Mouse (Mus musculus) hindbrain, embryonic 14.5 days (tissue): ENCODE data around the gene Pik3cg. TPM values are rescaled to one million over a fixed set of nuclear protein-coding genes. Genes with fewer than 3 reads are reported as not detected.
A peak's percentile ranks its signal among the peaks of the same experiment; 100 is the strongest.

ENCODE experiments used
- ATAC-seq: fragments of 200-750 bp; cut with Nextera tagmentation; 2 replicates; pipeline ENCODE4 v1.8.0; 2017; ENCODE audit warnings: moderate number of reproducible peaks, mild to moderate bottlenecking, moderate TSS enrichment, moderate library complexity; ENCODE audit not compliant: low FRiP score
- DNase-seq: peaks from one replicate; pipeline ENCODE4 v3.0.0-alpha.2; 2015; ENCODE audit warnings: low spot score
- H3K27ac ChIP-seq: fragments of 300-500 bp; sonication (generic); 2 replicates; pipeline ENCODE4 v1.5.1; 2014; ENCODE audit warnings: mild to moderate bottlenecking, moderate library complexity
- H3K27me3 ChIP-seq: fragments of 300-500 bp; sonication (generic); 2 replicates; pipeline ENCODE4 v1.6.1; 2014; ENCODE audit warnings: mild to moderate bottlenecking, low read length, mixed read lengths; ENCODE audit not compliant: control insufficient read depth, insufficient read depth
- H3K36me3 ChIP-seq: fragments of 300-500 bp; sonication (generic); replicated peaks from 2 replicates; pipeline ENCODE4 v1.6.1; 2014; ENCODE audit not compliant: control insufficient read depth, insufficient read depth
- H3K4me1 ChIP-seq: fragments of 300-500 bp; sonication (generic); replicated peaks from 2 replicates; pipeline ENCODE4 v1.6.1; 2014; ENCODE audit warnings: antibody characterized with exemption, low read length, mixed read lengths; ENCODE audit not compliant: control insufficient read depth, insufficient read depth
- H3K4me2 ChIP-seq: fragments of 300-500 bp; sonication (generic); replicated peaks from 2 replicates; pipeline ENCODE4 v1.6.1; 2014; ENCODE audit warnings: mild to moderate bottlenecking, moderate library complexity
- H3K4me3 ChIP-seq: fragments of 300-500 bp; sonication (generic); replicated peaks from 2 replicates; pipeline ENCODE4 v1.5.1; 2014; ENCODE audit warnings: mild to moderate bottlenecking, low read length
- H3K9ac ChIP-seq: fragments of 300-500 bp; sonication (generic); 2 replicates; pipeline ENCODE4 v1.6.1; 2014
- H3K9me3 ChIP-seq: fragments of 300-500 bp; sonication (generic); 2 replicates; pipeline ENCODE4 v1.6.1; 2016; ENCODE audit warnings: low read length; ENCODE audit not compliant: control insufficient read depth
- WGBS: fragments of 180-500 bp; shearing (Covaris S2); extraction: QIAGEN DNeasy Blood & Tissue Kit; methylation state at CpG from one replicate; pipeline ENCODE4 v1.1.7; 2014; 5-methylcytosine and 5-hydroxymethylcytosine counted together
- polyA plus RNA-seq: library from polyadenylated mRNA; unstranded; fragments of >200 nt; fragmentation: Nextera tagmentation; extraction: Ambion mirVana; gene quantifications from 2 replicates; pipeline ENCODE4 v1.2.1, GENCODE M21; 2014

Gene Pik3cg
- polyA plus RNA-seq, 1 experiment from 2014 or later = 1.9 TPM

GRCm38 (mm10) chr12:32233871-32234270, 25.4 kb upstream of the Pik3cg start:
- DNase-seq (no peak), ATAC-seq (no peak)
- 71% methylated on average over 4 of the region's 4 CpGs for WGBS
- H3K9me3 ChIP-seq = no peaks in the 10 kb centered on the region
- H3K4me1 ChIP-seq = peaks cover 3% of the 10 kb centered on the region; the same call in 1 of the 2 replicates
- H3K4me3 ChIP-seq = no peak overlapping the region
- H3K4me2 ChIP-seq = no peak overlapping the region
- H3K9ac ChIP-seq = no peak overlapping the region
- no peak overlapping the region for H3K27ac ChIP-seq
- no peaks in the 10 kb centered on the region for H3K36me3 ChIP-seq
- H3K27me3 ChIP-seq = no peaks in the 10 kb centered on the region

- H3K9ac ChIP-seq = no peak overlapping the region
- no peaks in the 10 kb centered on the region for H3K9me3 ChIP-seq
- ATAC-seq = no peak
- no peak for DNase-seq
- 89% methylated on average over 1 of the region's 1 CpGs for WGBS
- H3K4me2 ChIP-seq = no peak overlapping the region
- H3K4me1 ChIP-seq = 0 out of 2 replicates have a peak, but pooled peaks cover 3% of the 10 kb centered on the region
- H3K27ac ChIP-seq = no peak overlapping the region
- no peak overlapping the region for H3K4me3 ChIP-seq
- H3K27me3 ChIP-seq = no peaks in the 10 kb centered on the region
- no peaks in the 10 kb centered on the region for H3K36me3 ChIP-seq
Observed at GRCm38 (mm10) chr12:32231398-32231797, 22.9 kb upstream of the Pik3cg start.

DNA sequence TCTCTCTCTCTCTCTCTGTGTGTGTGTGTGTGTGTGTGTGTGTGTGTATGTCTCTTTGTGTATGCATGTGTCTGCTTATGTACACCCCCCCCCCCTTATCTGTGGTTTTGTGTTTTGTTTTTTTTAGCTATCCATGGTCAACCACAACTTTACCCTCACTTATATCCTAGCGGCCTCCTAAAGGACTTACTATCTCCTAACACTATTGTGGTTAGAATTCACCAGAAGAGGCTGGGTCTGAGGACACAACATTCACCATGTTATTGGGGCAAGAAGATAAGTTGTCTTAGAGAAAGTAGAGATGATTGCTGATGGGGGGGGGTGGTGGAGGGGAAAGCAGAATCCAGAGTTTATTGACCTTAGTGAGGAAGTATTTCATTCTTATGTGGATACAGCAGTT, 15.2 kb upstream of the Pik3cg start:
- no peak overlapping the region for H3K4me3 ChIP-seq
- H3K36me3 ChIP-seq = no peaks in the 10 kb centered on the region
- ATAC-seq = no peak
- H3K9me3 ChIP-seq = no peaks in the 10 kb centered on the region
- H3K9ac ChIP-seq = no peak overlapping the region
- H3K27ac ChIP-seq = no peak overlapping the region
- no peaks in the 10 kb centered on the region for H3K4me1 ChIP-seq
- no peak overlapping the region for H3K4me2 ChIP-seq
- 89% methylated on average over 1 of the region's 1 CpGs for WGBS
- no peak for DNase-seq
- no peaks in the 10 kb centered on the region for H3K27me3 ChIP-seq

DNA sequence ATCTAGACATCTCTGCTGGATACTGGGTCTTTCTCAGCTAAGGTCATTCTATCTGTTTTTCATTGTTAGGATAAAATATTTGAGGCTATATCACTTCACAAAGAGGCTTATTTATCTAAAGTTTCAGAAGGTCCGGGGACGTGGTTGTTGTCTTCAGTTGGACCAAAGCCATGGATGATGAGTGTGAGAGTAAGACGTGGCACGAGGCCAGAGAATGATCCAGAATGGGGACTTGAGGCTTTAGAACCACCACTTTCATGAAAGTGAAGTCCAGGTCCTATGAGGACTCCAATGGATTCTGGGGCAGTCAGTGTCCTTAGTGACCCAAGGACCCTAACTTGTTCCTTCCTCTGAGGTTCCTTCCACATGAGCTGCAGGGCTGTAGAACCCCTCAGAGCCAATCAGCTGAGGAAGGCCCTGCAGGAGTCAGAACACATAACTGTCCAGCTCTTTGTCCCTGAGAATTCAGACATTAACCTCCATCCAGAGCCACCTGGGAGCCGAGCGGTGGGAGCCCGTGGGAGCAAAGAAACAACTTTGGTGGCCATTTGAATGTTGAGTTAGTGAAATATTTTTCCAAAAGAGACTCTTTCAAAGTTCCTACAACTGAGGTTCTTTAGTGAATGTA, 14.4 kb upstream of the Pik3cg start:
- Histone ChIP-seq H3K27ac (no peak overlapping the region), H3K4me3 (no peak overlapping the region), H3K27me3 (no peaks in the 10 kb centered on the region), H3K4me2 (no peak overlapping the region), H3K9ac (no peak overlapping the region), H3K9me3 (no peaks in the 10 kb centered on the region), H3K4me1 (no peaks in the 10 kb centered on the region), H3K36me3 (no peaks in the 10 kb centered on the region)
- DNase-seq (no peak), ATAC-seq (no peak)
- WGBS = 93% methylated on average over 7 of the region's 7 CpGs

DNA sequence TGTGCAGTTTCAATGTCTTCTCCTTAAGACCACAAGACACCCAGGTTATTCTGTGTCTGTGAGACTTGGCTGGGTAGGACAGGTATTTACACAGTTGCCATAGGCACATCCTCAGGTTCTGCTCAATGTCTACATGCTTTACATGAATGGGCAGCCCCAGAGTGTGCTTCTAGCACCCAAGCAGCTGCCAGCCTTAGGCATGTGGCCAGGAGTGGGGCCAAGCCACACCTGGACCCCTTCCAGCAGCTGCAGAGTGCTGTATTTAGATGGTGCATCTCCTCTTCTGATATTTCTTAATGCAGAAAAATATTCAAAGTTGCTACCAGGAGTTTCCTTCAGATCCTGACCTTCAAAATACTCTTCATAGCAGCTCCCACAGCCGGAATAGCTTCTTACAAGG, 11.9 kb upstream of the Pik3cg start:
- DNase-seq = no peak
- no peaks in the 10 kb centered on the region for H3K4me1 ChIP-seq
- H3K4me2 ChIP-seq = no peak overlapping the region
- H3K36me3 ChIP-seq = no peaks in the 10 kb centered on the region
- H3K27ac ChIP-seq = no peak overlapping the region
- H3K9me3 ChIP-seq = no peaks in the 10 kb centered on the region
- 85% methylated on average over 1 of the region's 1 CpGs for WGBS
- no peak overlapping the region for H3K4me3 ChIP-seq
- no peak overlapping the region for H3K9ac ChIP-seq
- no peaks in the 10 kb centered on the region for H3K27me3 ChIP-seq
- no peak for ATAC-seq

DNA sequence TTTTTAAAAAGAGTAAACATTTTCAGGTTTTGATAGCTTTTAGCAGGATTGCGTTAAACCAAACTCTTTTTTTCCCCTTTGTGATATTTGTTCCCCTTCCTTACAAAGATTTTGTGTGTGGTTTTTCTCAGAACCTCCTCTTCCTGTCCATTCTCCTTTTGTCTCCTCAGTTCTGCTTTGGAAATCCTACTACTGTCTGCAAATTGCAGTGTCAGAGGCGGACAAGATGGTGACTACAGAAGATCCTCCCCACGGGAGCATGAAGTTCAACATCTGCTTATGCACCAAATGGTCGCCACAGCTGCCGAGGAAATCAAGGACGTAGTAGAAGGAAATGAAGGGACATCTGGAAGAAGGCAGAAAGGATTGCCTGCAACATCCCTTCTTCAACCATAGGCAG, 6.7 kb upstream of the Pik3cg start:
- peaks cover 4% of the 10 kb centered on the region; the same call in 1 of the 2 replicates for H3K4me1 ChIP-seq
- H3K9ac ChIP-seq = no peak overlapping the region
- no peak overlapping the region for H3K4me3 ChIP-seq
- no peaks in the 10 kb centered on the region for H3K36me3 ChIP-seq
- no peak overlapping the region for H3K4me2 ChIP-seq
- no peak overlapping the region for H3K27ac ChIP-seq
- ATAC-seq (no peak), DNase-seq (no peak)
- H3K9me3 ChIP-seq = no peaks in the 10 kb centered on the region
- H3K27me3 ChIP-seq = no peaks in the 10 kb centered on the region
- WGBS = 85% methylated on average over 6 of the region's 6 CpGs

GRCm38 (mm10) chr12:32212702-32213101, 4.2 kb upstream of the Pik3cg start:
- H3K4me2 ChIP-seq = no peak overlapping the region
- H3K27me3 ChIP-seq = no peaks in the 10 kb centered on the region
- no peaks in the 10 kb centered on the region for H3K9me3 ChIP-seq
- ATAC-seq (no peak), DNase-seq (no peak)
- no peaks in the 10 kb centered on the region for H3K36me3 ChIP-seq
- H3K27ac ChIP-seq = no peak overlapping the region
- H3K4me3 ChIP-seq = no peak overlapping the region
- 96% methylated on average over 5 of the region's 5 CpGs for WGBS
- H3K4me1 ChIP-seq = peaks cover 4% of the 10 kb centered on the region; the same call in 1 of the 2 replicates
- no peak overlapping the region for H3K9ac ChIP-seq

- Histone ChIP-seq H3K4me3 (no peak overlapping the region), H3K9ac (no peak overlapping the region), H3K27ac (no peak overlapping the region; the same call in 1 of the 2 replicates), H3K9me3 (no peaks in the 10 kb centered on the region), H3K27me3 (no peaks in the 10 kb centered on the region), H3K4me1 (peaks cover 4% of the 10 kb centered on the region; the same call in 1 of the 2 replicates), H3K4me2 (no peak overlapping the region), H3K36me3 (no peaks in the 10 kb centered on the region)
- 82% methylated on average over 5 of the region's 5 CpGs for WGBS
- no peak for DNase-seq
- no peak for ATAC-seq
Observed at GRCm38 (mm10) chr12:32212156-32212555, 3.7 kb upstream of the Pik3cg start.

DNA sequence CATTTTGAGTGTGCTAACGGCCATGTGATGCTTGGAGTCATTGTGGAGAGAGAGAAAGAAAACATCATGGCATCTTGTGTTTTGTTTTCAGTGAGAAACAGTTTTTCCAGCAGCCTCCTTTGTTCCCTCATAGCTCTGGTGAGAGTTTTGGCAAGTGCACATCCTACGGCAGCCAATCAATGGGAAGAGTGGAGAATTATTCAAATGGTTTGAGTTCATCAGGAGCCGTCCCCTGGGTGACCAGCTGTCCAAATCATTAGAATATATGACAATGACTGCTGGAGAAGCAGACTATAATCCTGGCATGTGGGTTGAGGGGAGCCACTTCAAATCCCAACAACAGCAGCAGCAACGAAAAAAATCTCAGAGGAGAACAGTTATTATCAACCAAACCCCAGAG, 2.8 kb upstream of the Pik3cg start:
- 36% methylated on average over 4 of the region's 4 CpGs for WGBS
- peak overlapping the region; percentile 29; the same call in 1 of the 2 replicates for H3K27ac ChIP-seq

DNA sequence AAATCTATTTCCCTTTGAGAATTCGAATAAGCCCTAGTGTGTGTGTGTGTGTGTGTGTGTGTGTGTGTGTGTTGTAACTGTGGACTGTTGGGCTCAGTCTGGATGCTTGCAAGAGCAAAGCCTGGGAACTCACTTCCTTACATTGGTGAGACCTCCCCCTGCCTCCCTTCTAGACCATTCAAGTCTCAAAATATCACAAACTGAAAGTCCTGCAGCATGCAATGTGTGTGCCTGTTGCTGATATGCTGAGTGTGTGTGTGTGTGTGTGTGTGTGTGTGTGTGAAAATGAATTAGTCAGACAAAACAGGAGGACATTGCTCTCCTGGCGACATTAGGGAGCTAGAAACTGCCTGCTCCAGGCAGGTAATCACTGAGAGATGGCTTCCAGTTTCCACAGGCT, 492 bp upstream of the Pik3cg start:
- 75% methylated on average over 2 of the region's 2 CpGs for WGBS
- Histone ChIP-seq H3K4me1 (peaks cover 4% of the 10 kb centered on the region; the same call in 1 of the 2 replicates), H3K27ac (no peak overlapping the region), H3K4me3 (no peak overlapping the region), H3K4me2 (no peak overlapping the region), H3K9ac (no peak overlapping the region), H3K27me3 (no peaks in the 10 kb centered on the region), H3K36me3 (no peaks in the 10 kb centered on the region), H3K9me3 (no peaks in the 10 kb centered on the region)
- ATAC-seq = no peak
- DNase-seq = no peak

More for the DNA sequence above, 2.8 kb upstream of the Pik3cg start:
- Histone ChIP-seq H3K36me3 (no peaks in the 10 kb centered on the region), H3K4me2 (no peak overlapping the region), H3K27me3 (no peaks in the 10 kb centered on the region), H3K9ac (no peak overlapping the region), H3K4me1 (peaks cover 4% of the 10 kb centered on the region; the same call in 1 of the 2 replicates), H3K9me3 (no peaks in the 10 kb centered on the region), H3K4me3 (no peak overlapping the region)
- DNase-seq (peak; percentile 52), ATAC-seq (peak; percentile 86)
